Mouse (Mus musculus) limb, embryonic 15.5 days (tissue): ENCODE data around the gene Elobl. TPM values are rescaled to one million over a fixed set of nuclear protein-coding genes. Genes with fewer than 3 reads are reported as not detected.

ENCODE experiments used
- ATAC-seq: fragments of 200-750 bp; cut with Nextera tagmentation; 2 replicates; pipeline ENCODE4 v1.8.0; 2017; ENCODE audit warnings: low read depth, moderate TSS enrichment; ENCODE audit not compliant: insufficient number of reproducible peaks, low FRiP score, low TSS enrichment
- H3K27ac ChIP-seq: fragments of 300-500 bp; sonication (generic); 2 replicates; pipeline ENCODE4 v1.5.1; 2015; ENCODE audit warnings: moderate library complexity, mild to moderate bottlenecking, inconsistent platforms
- H3K27me3 ChIP-seq: fragments of 300-500 bp; sonication (generic); 2 replicates; pipeline ENCODE4 v1.6.1; 2015; ENCODE audit warnings: inconsistent platforms
- H3K36me3 ChIP-seq: fragments of 300-500 bp; sonication (generic); 2 replicates; pipeline ENCODE4 v1.6.1; 2015; ENCODE audit warnings: inconsistent platforms
- H3K4me1 ChIP-seq: fragments of 300-500 bp; sonication (generic); 2 replicates; pipeline ENCODE4 v1.6.1; 2015; ENCODE audit warnings: inconsistent platforms
- H3K4me2 ChIP-seq: fragments of 300-500 bp; sonication (generic); 2 replicates; pipeline ENCODE4 v1.6.1; 2015; ENCODE audit warnings: mild to moderate bottlenecking, inconsistent platforms
- H3K4me3 ChIP-seq: fragments of 300-500 bp; sonication (generic); 2 replicates; pipeline ENCODE4 v1.5.1; 2015; ENCODE audit warnings: mild to moderate bottlenecking, inconsistent platforms
- H3K9ac ChIP-seq: fragments of 300-500 bp; sonication (generic); 2 replicates; pipeline ENCODE4 v1.6.1; 2015; ENCODE audit warnings: inconsistent platforms
- H3K9me3 ChIP-seq: fragments of 300-500 bp; sonication (generic); 2 replicates; pipeline ENCODE4 v1.6.1; 2016; ENCODE audit warnings: inconsistent platforms
- WGBS: fragments of 180-500 bp; shearing (Covaris S2); methylation state at CpG from one replicate; pipeline ENCODE4 v1.1.7; 2015; 5-methylcytosine and 5-hydroxymethylcytosine counted together
- polyA plus RNA-seq: library from polyadenylated mRNA; unstranded; fragments of >200 nt; fragmentation: Nextera tagmentation; extraction: Ambion mirVana; gene quantifications from 2 replicates; pipeline ENCODE4 v1.2.1, GENCODE M21; 2015

Elobl gene
- polyA plus RNA-seq, 1 experiment from 2014 or later = not detected

GRCm38 (mm10) chr11:88926566-88926965 is 40.2 kb downstream of the Elobl start:
- no peaks in the 10 kb centered on the region for H3K4me1 ChIP-seq
- no peaks in the 10 kb centered on the region for H3K9me3 ChIP-seq
- ATAC-seq = no peak
- peaks cover 54% of the 10 kb centered on the region for H3K36me3 ChIP-seq
- no peaks in the 10 kb centered on the region for H3K27me3 ChIP-seq
- no peak overlapping the region for H3K9ac ChIP-seq
- 91% methylated on average over 5 of the region's 5 CpGs for WGBS
- no peak overlapping the region for H3K4me2 ChIP-seq
- no peak overlapping the region for H3K27ac ChIP-seq
- H3K4me3 ChIP-seq = no peak overlapping the region

Other genes starting within 250 kb of the Elobl start
- 12.0 and 13.1 TPM in 2 replicates for gene Msi2, start 248.4 kb downstream of the Elobl start, polyA plus RNA-seq
- 17.9 and 24.4 TPM in 2 replicates for gene Akap1, start 102.3 kb downstream of the Elobl start, polyA plus RNA-seq
- 116 and 125 TPM in 2 replicates for gene Scpep1, start 11.5 kb downstream of the Elobl start, polyA plus RNA-seq
- 15.6 TPM in 2 replicates for gene Coil, start 3.3 kb upstream of the Elobl start, polyA plus RNA-seq
- 12.0 and 12.6 TPM in 2 replicates for gene Trim25, start 32.4 kb upstream of the Elobl start, polyA plus RNA-seq
- gene Dgke, start 99.9 kb upstream of the Elobl start, polyA plus RNA-seq = 3.5 and 3.7 TPM in 2 replicates
- 1.6 and 1.7 TPM in 2 replicates for gene Gm525, start 106.9 kb upstream of the Elobl start, polyA plus RNA-seq